Comparison of ENCODE assay signal across 10 mouse cellular contexts in genomic region chr8:123415967-123416943, GRCm38 (mm10). TPM values are rescaled to one million over a fixed set of nuclear protein-coding genes. Genes with fewer than 3 reads are reported as not detected.
A peak's percentile ranks its signal among the peaks of the same experiment; 100 is the strongest.
DNase-seq lines count a peak whose midpoint lies in the region; ATAC-seq lines count a peak whose summit lies in the region.
"Had no signal": no experiment of that assay in that cellular context is flagged by ENCODE, and none has a peak within 500 bp of the region (broad histone marks: within the 10 kb centered on the region; RNA-seq: fewer than 3 reads in every experiment).

No protein-coding gene starts in this region.

- H3K9me3 ChIP-seq in forebrain, embryonic 15.5 days = no peaks in the 10 kb centered on the region

- no peaks in the 10 kb centered on the region for H3K27me3 ChIP-seq in forebrain, embryonic 15.5 days

- peak overlapping the region; percentile 88 for H3K4me2 ChIP-seq in forebrain, embryonic 15.5 days (replicated peaks)

- WGBS in forebrain, embryonic 15.5 days = 84% methylated on average over 8 of the region's 8 CpGs

- intact Hi-C loops in left cerebral cortex, postnatal 4 days (cut with DNase I) = no loop called here

- H3K4me3 ChIP-seq in forebrain, embryonic 15.5 days = peak overlapping the region; percentile 95

- H3K4me1 ChIP-seq in forebrain, embryonic 15.5 days = peaks cover 32% of the 10 kb centered on the region

- peak; percentile 33 for DNase-seq in 3134 (ENCODE audit: extremely low read depth, insufficient read length, low spot score)
- DNase-seq in 416B (ENCODE audit: low read depth) = peak; percentile 89
- DNase-seq in mesoderm, embryonic 11.5 days (ENCODE audit: low read depth, low spot score) = peak; percentile 37
- no peak for DNase-seq in cerebellum, postnatal 36 days
- DNase-seq in frontal cortex, postnatal 25 days (ENCODE audit: low spot score in 2 of 2) = no peak
- no peak for DNase-seq in left cerebral cortex, postnatal 4 days
- DNase-seq: cerebellum, adult 9-11 months had no signal

- no peak for ATAC-seq in forebrain, embryonic 15.5 days (replicated peaks)

- peaks cover 37% of the 10 kb centered on the region for H3K36me3 ChIP-seq in forebrain, embryonic 15.5 days

- no peak overlapping the region for H3K27ac ChIP-seq in forebrain, embryonic 15.5 days (replicated peaks)

- no peak overlapping the region for H3K9ac ChIP-seq in forebrain, embryonic 15.5 days (replicated peaks)

RNA-seq across cellular contexts. Expression of gene Tubb3, which starts 5.0 kb away (rescaled TPM):
- 1,822 and 1,823 TPM in 2 replicates for polyA plus RNA-seq in forebrain, embryonic 15.5 days (2015; fragmentation: Nextera tagmentation; extraction: Ambion mirVana)
- 1,000 to 10,000 TPM; 2,432 to 2,471 TPM for total RNA-seq in left cerebral cortex, postnatal 4 days (2021)

RNA-seq across cellular contexts. Expression of gene Def8, which starts 7.1 kb away (rescaled TPM):
- 43.3 and 46.3 TPM in 2 replicates for polyA plus RNA-seq in forebrain, embryonic 15.5 days (2015; fragmentation: Nextera tagmentation; extraction: Ambion mirVana)
- 10 to 100 TPM; 68.3 to 70.1 TPM for total RNA-seq in left cerebral cortex, postnatal 4 days (2021)

RNA-seq across cellular contexts. Expression of gene Mc1r, which starts 9.3 kb away (rescaled TPM):
- 0.15 and 0.23 TPM in 2 replicates for polyA plus RNA-seq in forebrain, embryonic 15.5 days (2015; fragmentation: Nextera tagmentation; extraction: Ambion mirVana)
- total RNA-seq in left cerebral cortex, postnatal 4 days (2021) = not detected
- total RNA-seq: left cerebral cortex, postnatal 10 days had no signal
- polyA plus RNA-seq: gonadal fat pad, adult 2 months had no signal

RNA-seq across cellular contexts. Expression of gene Tcf25, which starts 42.7 kb away (rescaled TPM):
- 252 and 259 TPM in 2 replicates for polyA plus RNA-seq in forebrain, embryonic 15.5 days (2015; fragmentation: Nextera tagmentation; extraction: Ambion mirVana)
- 100 to 1,000 TPM; 334 to 346 TPM for total RNA-seq in left cerebral cortex, postnatal 4 days (2021)

Comparison
In these comparisons a context has a peak if more than half of its experiments do, and no peak if none do; other contexts are left out.
1. DNase-seq: peak in 3134 (single experiment), 416B (single experiment) and mesoderm, embryonic 11.5 days (single experiment); none in cerebellum, postnatal 36 days (0 of 2), frontal cortex, postnatal 25 days (0 of 2) and left cerebral cortex, postnatal 4 days (single experiment).